Mouse (Mus musculus) heart, embryonic 11.5 days (tissue): ENCODE data around the gene Ypel1. TPM values are rescaled to one million over a fixed set of nuclear protein-coding genes. Genes with fewer than 3 reads are reported as not detected.
A peak's percentile ranks its signal among the peaks of the same experiment; 100 is the strongest.

Source experiments
- ATAC-seq: fragments of 200-750 bp; cut with Nextera tagmentation; replicated peaks from 2 replicates; pipeline ENCODE4 v1.8.0; 2017; ENCODE audit warnings: moderate library complexity; ENCODE audit not compliant: insufficient number of reproducible peaks, low FRiP score, low TSS enrichment
- H3K27ac ChIP-seq: fragments of 300-500 bp; sonication (generic); 2 replicates; pipeline ENCODE4 v1.5.1; 2014; ENCODE audit warnings: mild to moderate bottlenecking, low read depth, low read length
- H3K27me3 ChIP-seq: fragments of 300-500 bp; sonication (generic); 2 replicates; pipeline ENCODE4 v1.6.1; 2014; ENCODE audit warnings: mild to moderate bottlenecking, low read length, mixed read lengths; ENCODE audit not compliant: control insufficient read depth, insufficient read depth
- H3K36me3 ChIP-seq: fragments of 300-500 bp; sonication (generic); 2 replicates; pipeline ENCODE4 v1.6.1; 2014; ENCODE audit warnings: mild to moderate bottlenecking, low read length, moderate library complexity, mixed read lengths; ENCODE audit not compliant: control insufficient read depth, insufficient read depth
- H3K4me1 ChIP-seq: fragments of 300-500 bp; sonication (generic); 2 replicates; pipeline ENCODE4 v1.6.1; 2014; ENCODE audit warnings: low read length; ENCODE audit not compliant: control insufficient read depth, insufficient read depth
- H3K4me2 ChIP-seq: fragments of 300-500 bp; sonication (generic); 2 replicates; pipeline ENCODE4 v1.6.1; 2014; ENCODE audit warnings: mild to moderate bottlenecking, moderate library complexity
- H3K4me3 ChIP-seq: fragments of 300-500 bp; sonication (generic); 2 replicates; pipeline ENCODE4 v1.5.1; 2014; ENCODE audit warnings: low read depth, low read length
- H3K9ac ChIP-seq: fragments of 300-500 bp; sonication (generic); 2 replicates; pipeline ENCODE4 v1.6.1; 2014; ENCODE audit warnings: mild to moderate bottlenecking, low read depth, low read length, moderate library complexity
- H3K9me3 ChIP-seq: fragments of 300-500 bp; sonication (generic); replicated peaks from 2 replicates; pipeline ENCODE4 v1.6.1; 2016; ENCODE audit warnings: low read length; ENCODE audit not compliant: control insufficient read depth
- WGBS: fragments of 180-500 bp; shearing (Covaris S2); extraction: QIAGEN DNeasy Blood & Tissue Kit; methylation state at CpG from one replicate; pipeline ENCODE4 v1.1.7; 2014; ENCODE audit not compliant: insufficient replicate concordance; 5-methylcytosine and 5-hydroxymethylcytosine counted together
- microRNA counts: library from miRNA; unstranded; fragments of <30 nt; microRNA quantifications from one replicate; lab custom pipeline; 2015
- microRNA-seq: library from miRNA; unstranded; fragments of <30 nt; microRNA quantifications from one replicate; pipeline ENCODE4, GENCODE M21; 2016; ENCODE audit warnings: borderline number of aligned reads
- polyA plus RNA-seq: library from polyadenylated mRNA; unstranded; fragments of >200 nt; fragmentation: Nextera tagmentation; extraction: Ambion mirVana; gene quantifications from 2 replicates; pipeline ENCODE4 v1.2.1, GENCODE M21; 2014

Gene Ypel1
- polyA plus RNA-seq, 1 experiment from 2014 or later: 20.1 TPM

DNA sequence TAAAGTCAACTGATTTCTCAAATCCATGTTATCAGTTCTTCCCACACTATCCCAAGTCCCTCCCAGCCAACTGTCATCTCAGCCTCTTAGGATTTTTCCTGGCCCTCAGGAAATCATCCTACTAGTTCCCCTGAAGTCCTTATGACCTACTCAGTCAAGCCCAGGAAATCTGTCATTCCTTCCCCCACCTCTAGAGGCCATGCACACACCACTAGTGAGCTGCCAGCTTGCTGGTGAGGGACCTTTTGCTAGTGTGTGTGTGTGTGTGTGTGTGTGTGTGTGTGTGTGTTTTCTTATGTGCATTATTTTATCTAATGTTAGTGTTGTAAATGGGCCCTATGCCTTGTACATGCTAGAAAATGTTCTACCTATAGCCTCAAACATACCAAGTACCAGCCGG, 57.8 kb downstream of the Ypel1 start:
- H3K27ac ChIP-seq: no peak overlapping the region

DNA sequence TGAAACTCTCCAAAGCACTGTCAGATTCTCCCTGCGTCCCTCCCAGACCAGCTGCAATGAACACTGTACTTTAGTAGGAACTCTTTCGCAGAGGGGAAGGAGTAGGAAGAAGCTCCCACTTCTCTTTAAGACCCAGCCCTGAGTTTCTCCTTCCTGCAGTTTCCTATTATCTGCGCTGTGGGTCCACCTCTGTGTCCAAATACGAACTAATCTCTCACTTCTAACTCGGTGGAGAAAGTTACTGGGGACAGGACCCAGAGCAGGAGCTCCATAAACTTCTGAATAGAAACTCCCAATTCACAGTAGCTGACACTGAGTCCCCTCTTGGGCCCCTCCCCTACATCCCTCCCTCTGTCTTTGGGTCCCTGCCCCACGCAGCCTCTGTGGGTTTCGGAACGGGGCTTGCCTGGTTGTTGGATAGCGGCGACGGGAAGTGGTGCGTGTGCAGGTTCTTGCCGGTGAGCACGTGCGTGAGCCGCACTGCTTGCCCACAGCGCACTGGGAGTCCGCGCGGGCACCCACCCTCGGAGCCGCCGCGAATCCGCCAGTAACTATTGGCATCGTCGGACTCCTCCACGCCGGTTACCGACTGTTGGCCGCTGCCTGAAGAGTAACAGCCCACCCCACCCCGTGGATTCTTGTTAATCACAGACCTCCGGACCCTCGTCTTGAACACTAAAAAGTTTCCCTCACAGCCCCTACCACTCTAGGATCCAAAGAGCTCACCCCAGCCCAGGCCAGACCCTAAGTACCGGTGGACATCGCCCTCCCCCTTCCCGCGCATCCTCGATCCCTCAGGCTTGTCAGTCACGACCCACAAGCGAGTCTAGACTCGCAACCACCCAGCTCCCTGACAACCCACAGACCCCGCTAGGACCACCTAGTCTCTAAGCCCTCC, 61.9 kb downstream of the Ypel1 start:
- H3K36me3 ChIP-seq: no peaks in the 10 kb centered on the region
- no peaks in the 10 kb centered on the region for H3K27me3 ChIP-seq
- peak overlapping the region; percentile 84 for H3K4me3 ChIP-seq
- no peak for ATAC-seq
- H3K9me3 ChIP-seq: no peaks in the 10 kb centered on the region
- H3K4me2 ChIP-seq: peak overlapping the region; percentile 95
- peaks cover 16% of the 10 kb centered on the region for H3K4me1 ChIP-seq
- H3K9ac ChIP-seq: peak overlapping the region; percentile 82
- 3% methylated on average over 43 of the region's 43 CpGs for WGBS
- peak overlapping the region; percentile 50; the same call in 1 of the 2 replicates for H3K27ac ChIP-seq

More for the DNA sequence above, 57.8 kb downstream of the Ypel1 start:
- no peaks in the 10 kb centered on the region for H3K9me3 ChIP-seq
- no peak overlapping the region for H3K4me2 ChIP-seq
- no peaks in the 10 kb centered on the region for H3K27me3 ChIP-seq
- no peak overlapping the region for H3K4me3 ChIP-seq
- ATAC-seq: no peak
- no peak overlapping the region for H3K9ac ChIP-seq
- peaks cover 20% of the 10 kb centered on the region for H3K4me1 ChIP-seq
- H3K36me3 ChIP-seq: peaks cover 3% of the 10 kb centered on the region; the same call in 1 of the 2 replicates
- 93% methylated on average over 1 of the region's 1 CpGs for WGBS

DNA sequence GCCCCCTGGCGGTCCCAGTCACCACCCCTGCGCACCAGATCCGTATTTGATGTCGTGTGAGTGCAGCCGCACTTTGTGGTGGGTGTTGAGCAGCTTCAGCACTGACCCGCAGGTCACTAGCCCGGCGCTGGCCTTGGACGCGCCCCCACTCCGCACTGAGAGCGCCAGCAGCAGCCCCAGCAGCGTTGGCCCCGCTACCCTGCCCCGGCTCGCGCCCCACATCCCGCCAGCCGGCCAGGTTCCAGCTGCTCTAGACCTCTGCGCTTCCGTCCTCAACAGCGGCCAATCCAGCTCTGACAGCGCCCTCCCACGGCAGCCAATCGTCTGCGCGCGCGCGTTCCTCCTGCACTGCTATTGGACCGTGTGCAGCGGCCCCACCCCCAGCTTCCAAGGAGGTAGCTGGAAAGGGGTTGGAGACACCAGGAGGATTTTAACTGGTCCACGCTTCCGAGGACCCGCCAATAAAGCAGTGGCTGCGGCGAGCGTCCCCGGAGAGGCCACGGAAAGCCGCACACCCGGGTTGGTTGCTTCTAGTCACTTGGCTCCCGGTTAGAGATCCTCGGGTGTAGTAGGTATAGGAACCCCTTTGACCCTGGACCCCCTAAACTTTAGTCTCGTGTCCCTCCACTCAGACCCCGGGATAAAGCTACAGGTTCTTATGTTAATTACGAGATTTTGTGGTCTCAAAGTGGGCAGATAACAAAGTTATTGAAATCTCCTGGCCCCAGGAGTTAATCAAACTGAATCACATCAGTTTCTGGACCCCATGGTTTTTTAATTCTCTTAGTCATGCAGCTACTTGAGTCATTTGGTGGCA, 62.8 kb downstream of the Ypel1 start, which contains the start of gene Sdf2l1:
TSS of gene Sdf2l1 (minus strand) at position 295 of the 817 bp plus-strand sequence.
- peak; percentile 96 for ATAC-seq
- Histone ChIP-seq H3K27ac (peak within 1 kb of the TSS; percentile 50), H3K36me3 (no peaks in the 10 kb centered on the region), H3K9ac (peak within 1 kb of the TSS; percentile 82), H3K9me3 (no peaks in the 10 kb centered on the region), H3K27me3 (no peaks in the 10 kb centered on the region), H3K4me1 (peaks cover 16% of the 10 kb centered on the region), H3K4me3 (peak within 1 kb of the TSS; percentile 84), H3K4me2 (peak within 1 kb of the TSS; percentile 95)
- WGBS: under 1% methylated on average over 47 of the region's 47 CpGs

DNA sequence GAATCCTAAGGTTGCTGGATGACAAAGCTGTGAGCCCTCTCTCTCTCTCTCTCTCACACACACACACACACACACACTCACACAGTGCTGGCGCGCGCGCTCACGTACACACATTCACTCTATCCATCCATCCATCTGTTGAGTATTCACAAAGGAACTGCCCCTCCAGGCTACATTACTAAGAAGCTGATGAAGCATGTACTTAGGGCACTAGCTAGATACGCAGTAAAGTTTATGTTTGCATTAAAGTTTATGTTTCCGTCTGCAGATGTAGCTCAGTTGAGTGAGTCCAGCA, 63.4 kb downstream of the Ypel1 start:
- peak overlapping the region; percentile 95 for H3K4me2 ChIP-seq
- peaks cover 16% of the 10 kb centered on the region for H3K4me1 ChIP-seq
- no peak for ATAC-seq
- WGBS: 50% methylated on average over 7 of the region's 7 CpGs
- peak overlapping the region; percentile 84 for H3K4me3 ChIP-seq
- peak overlapping the region; percentile 46; the same call in 1 of the 2 replicates for H3K27ac ChIP-seq
- H3K27me3 ChIP-seq: no peaks in the 10 kb centered on the region
- peak overlapping the region; percentile 65 for H3K9ac ChIP-seq
- H3K36me3 ChIP-seq: no peaks in the 10 kb centered on the region
- no peaks in the 10 kb centered on the region for H3K9me3 ChIP-seq

MicroRNA genes within 50 kb of the gene (microRNA counts, 519-probe panel; counts per million panel counts)
- microRNA mmu-miR-130b (lab: Ali Mortazavi, UCI) (6,454 counts per million, percentile 84 among the panel's probes with 10 or more counts), microRNA mmu-miR-301b (lab: Ali Mortazavi, UCI) (2,524 counts per million, percentile 8 among the panel's probes with 10 or more counts)

Small RNA genes within 50 kb of the gene (microRNA-seq; reads per million reads assigned to microRNA genes)
- gene Mir130b (5,585 reads per million, percentile 94 among the genes with 10 or more reads in this experiment), gene Mir301b (74.9 reads per million, percentile 61 among the genes with 10 or more reads in this experiment)

Other genes starting within 250 kb of the Ypel1 start
- 0.17 TPM in 1 of 2 replicates, not detected in the other for gene Spag6l, start 240.2 kb upstream of the Ypel1 start, polyA plus RNA-seq
- gene Igll1, start 205.7 kb upstream of the Ypel1 start, polyA plus RNA-seq: not detected in 2 replicates
- gene Top3b, start 199.0 kb upstream of the Ypel1 start, polyA plus RNA-seq: 36.7 and 45.0 TPM in 2 replicates
- gene Vpreb1, start 198.9 kb upstream of the Ypel1 start, polyA plus RNA-seq: 1.4 and 1.6 TPM in 2 replicates
- gene Ppm1f, start 173.2 kb upstream of the Ypel1 start, polyA plus RNA-seq: 14.6 and 25.5 TPM in 2 replicates
- 146 and 165 TPM in 2 replicates for gene Mapk1, start 86.3 kb upstream of the Ypel1 start, polyA plus RNA-seq
- gene Ppil2, start 41.6 kb downstream of the Ypel1 start, polyA plus RNA-seq: 104 and 108 TPM in 2 replicates
- 37.0 and 41.5 TPM in 2 replicates for gene 2610318N02Rik, start 55.5 kb downstream of the Ypel1 start, polyA plus RNA-seq
- gene Sdf2l1, start 62.7 kb downstream of the Ypel1 start, polyA plus RNA-seq: 61.9 and 63.6 TPM in 2 replicates
- gene Ydjc, start 74.9 kb downstream of the Ypel1 start, polyA plus RNA-seq: 4.6 and 5.8 TPM in 2 replicates
- 0.07 TPM in 1 of 2 replicates, not detected in the other for gene Ccdc116, start 77.5 kb downstream of the Ypel1 start, polyA plus RNA-seq
- 313 and 328 TPM in 2 replicates for gene Ube2l3, start 133.0 kb downstream of the Ypel1 start, polyA plus RNA-seq
- gene Rimbp3, start 138.9 kb downstream of the Ypel1 start, polyA plus RNA-seq: 0.04 and 0.34 TPM in 2 replicates
- 4.5 and 4.8 TPM in 2 replicates for gene Hic2, start 163.9 kb downstream of the Ypel1 start, polyA plus RNA-seq
- 4.9 and 7.1 TPM in 2 replicates for gene Tmem191c, start 206.4 kb downstream of the Ypel1 start, polyA plus RNA-seq